Mouse (Mus musculus) heart, postnatal 25 days (tissue): ENCODE measurements around the gene Olfr1183. TPM values are rescaled to one million over a fixed set of nuclear protein-coding genes. Genes with fewer than 3 reads are reported as not detected.
"Not testable (repeated sequence)": the region's sequence is repeated elsewhere in the genome, so short reads cannot be mapped to it uniquely, and the experiment has no call there.

Experiments used
- DNase-seq: peaks from one replicate; pipeline ENCODE4 v3.0.0; 2022; ENCODE audit warnings: low spot score
- intact Hi-C: fragments of 180-260 bp; cut with DNase I; formaldehyde crosslinking; loops from one replicate; pipeline ENCODE4 v1.15.1; 2025
- total RNA-seq, 2 experiments: library from RNA; stranded (reverse); gene quantifications; 2 replicates each; pipeline ENCODE4 v1.2.3; 2021

Gene Olfr1183
- total RNA-seq, result not detected

DNA sequence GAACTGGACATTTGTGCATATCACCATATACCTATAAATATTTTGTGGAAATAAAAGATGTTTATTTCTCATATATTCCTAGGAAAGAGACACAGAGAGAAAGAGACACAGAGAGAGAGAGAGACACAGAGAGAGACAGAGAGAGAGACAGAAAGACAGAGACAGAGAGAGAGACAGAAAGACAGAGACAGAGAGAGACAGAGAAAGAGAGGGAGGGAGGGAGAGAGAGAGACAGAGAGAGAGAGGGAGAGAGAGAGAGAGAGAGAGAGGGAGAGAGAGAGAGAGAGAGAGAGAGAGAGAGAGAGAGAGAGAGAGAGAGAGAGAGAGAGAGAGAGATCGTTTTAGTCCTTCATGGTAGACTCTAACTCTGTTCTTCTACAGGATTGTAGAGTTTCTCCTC, at the start of gene Olfr1183:
Olfr1183 (plus strand) TSS at position 301 of the 400 bp plus-strand sequence.
- intact Hi-C loops, DNase-seq: not testable (repeated sequence)

GRCm38 (mm10) chr2:88406353-88406752, 48.3 kb upstream of the Olfr1183 start, which contains the start of gene Olfr1179:
TSS of gene Olfr1179 (minus strand) at chr2:88406453.
- DNase-seq, result no peak
- intact Hi-C loops, result no loop called here

DNA sequence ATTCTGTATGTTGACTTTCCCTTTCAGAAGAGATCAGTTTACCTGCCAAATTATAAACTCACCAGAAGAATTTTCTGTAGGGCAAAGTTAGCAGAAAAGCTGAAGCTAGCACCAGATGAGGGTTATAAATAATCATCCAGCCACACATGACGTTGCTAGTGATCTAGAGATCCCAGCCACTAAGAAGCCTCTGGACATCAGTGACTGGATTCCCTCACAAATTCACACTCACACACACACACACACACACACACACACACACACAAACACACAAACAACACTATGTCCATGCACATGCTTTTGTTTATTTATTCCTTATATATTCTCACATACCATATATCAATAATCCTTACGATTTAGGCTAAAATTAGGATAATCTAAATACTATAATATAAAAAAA, 35.6 kb upstream of the Olfr1183 start, which contains the start of gene Olfr1180:
Olfr1180 (minus strand) TSS at position 101 of the 400 bp plus-strand sequence.
- intact Hi-C loops, result no loop called here
- no peak for DNase-seq

DNA sequence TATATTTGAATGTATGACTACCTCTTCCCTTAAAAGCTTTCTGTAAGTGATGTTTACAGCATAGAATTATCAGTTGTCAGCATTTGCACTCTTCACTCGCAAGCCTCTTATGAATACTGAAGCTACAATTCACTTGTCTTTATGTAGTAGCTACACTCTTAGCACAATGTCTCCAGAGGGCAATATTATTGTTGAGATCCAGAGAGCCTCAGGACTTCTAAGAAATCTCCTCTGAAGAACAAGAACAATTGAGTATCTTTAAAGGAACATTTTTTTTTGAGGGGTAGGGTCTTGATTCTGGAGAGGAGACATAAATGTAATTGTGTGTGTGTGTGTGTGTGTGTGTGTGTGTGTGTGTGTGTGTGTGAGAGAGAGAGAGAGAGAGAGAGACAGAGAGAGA, 28.6 kb upstream of the Olfr1183 start, which contains the start of gene Olfr1181:
Olfr1181 (minus strand) TSS at position 101 of the 400 bp plus-strand sequence.
- intact Hi-C loops, result no loop called here
- no peak for DNase-seq

GRCm38 (mm10) chr2:88449031-88449430, 5.6 kb upstream of the Olfr1183 start, which contains the start of gene Gm13757:
TSS of gene Gm13757 (minus strand) at chr2:88449131.
- DNase-seq, result no peak
- intact Hi-C loops, result no loop called here

DNA sequence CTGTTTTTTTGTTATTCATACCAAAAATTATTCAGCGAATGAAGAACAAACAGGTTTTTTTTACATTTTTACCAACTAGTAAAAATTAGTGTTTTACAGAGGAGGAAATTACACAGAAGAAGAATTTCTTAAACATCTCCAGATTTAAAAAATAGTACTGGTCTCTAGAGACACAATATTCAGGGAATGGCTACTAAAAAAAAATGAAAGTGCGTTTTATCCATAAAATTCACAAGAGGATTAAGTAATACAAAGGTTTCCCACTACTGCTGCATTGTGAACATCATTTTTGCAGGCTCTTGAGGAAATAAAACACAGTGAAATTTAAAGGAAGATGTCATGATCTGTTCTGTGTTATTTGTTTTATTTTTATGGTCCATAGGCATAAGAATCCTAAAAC, 28.6 kb downstream of the Olfr1183 start, which contains the start of gene Olfr1184:
Olfr1184 (plus strand) TSS at position 301 of the 400 bp plus-strand sequence.
- intact Hi-C loops, result no loop called here
- no peak for DNase-seq

DNA sequence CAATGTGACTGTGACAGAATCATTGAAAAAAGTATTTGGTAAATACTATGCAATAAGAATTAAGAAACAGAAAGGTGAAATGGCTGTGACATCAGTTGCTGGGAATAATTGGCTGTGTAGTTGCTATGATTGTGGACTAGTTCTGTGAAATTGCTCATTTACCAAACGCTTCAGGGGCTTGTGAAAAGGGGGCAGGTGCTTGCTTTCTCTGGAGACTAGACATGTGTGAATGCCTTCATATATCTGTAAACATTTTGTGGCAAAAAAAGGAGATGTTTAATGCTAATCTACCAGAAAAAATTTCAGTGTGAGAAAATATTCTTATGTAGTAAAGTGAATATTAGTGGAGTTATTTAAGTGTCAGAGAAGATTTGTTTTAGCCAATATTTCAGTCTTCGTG, 38.4 kb downstream of the Olfr1183 start, which contains the start of gene Olfr1185-ps1:
Olfr1185-ps1 (plus strand) TSS at position 301 of the 400 bp plus-strand sequence.
- intact Hi-C loops, result no loop called here
- no peak for DNase-seq

GRCm38 (mm10) chr2:88518251-88518650, 63.6 kb downstream of the Olfr1183 start, which contains the start of gene Olfr1186:
TSS of gene Olfr1186 (plus strand) at chr2:88518551.
- intact Hi-C loops, result no loop called here
- no peak for DNase-seq

Other genes starting within 250 kb of the Olfr1183 start
- gene Olfr1170, start 226.5 kb upstream of the Olfr1183 start, total RNA-seq, result not detected
- not detected for gene Olfr1173, start 175.0 kb upstream of the Olfr1183 start, total RNA-seq
- not detected for gene Olfr1174-ps, start 139.7 kb upstream of the Olfr1183 start, total RNA-seq
- not detected for gene Olfr1175-ps, start 127.7 kb upstream of the Olfr1183 start, total RNA-seq
- not detected for gene Olfr1176, start 118.1 kb upstream of the Olfr1183 start, total RNA-seq
- gene Olfr1177-ps, start 108.4 kb upstream of the Olfr1183 start, total RNA-seq, result not detected
- gene Olfr1178, start 67.8 kb upstream of the Olfr1183 start, total RNA-seq, result not detected
- gene Olfr1179, start 48.4 kb upstream of the Olfr1183 start, total RNA-seq, result not detected
- gene Olfr1180, start 35.7 kb upstream of the Olfr1183 start, total RNA-seq, result not detected
- gene Olfr1181, start 28.7 kb upstream of the Olfr1183 start, total RNA-seq, result not detected
- not detected for gene Gm13757, start 5.7 kb upstream of the Olfr1183 start, total RNA-seq
- gene Olfr1184, start 28.7 kb downstream of the Olfr1183 start, total RNA-seq, result not detected
- not detected for gene Olfr1185-ps1, start 38.5 kb downstream of the Olfr1183 start, total RNA-seq
- gene Olfr1186, start 63.7 kb downstream of the Olfr1183 start, total RNA-seq, result not detected
- not detected for gene Olfr1188, start 102.1 kb downstream of the Olfr1183 start, total RNA-seq
- not detected for gene Olfr1189, start 131.6 kb downstream of the Olfr1183 start, total RNA-seq
- not detected for gene Olfr1191-ps1, start 185.7 kb downstream of the Olfr1183 start, total RNA-seq
- not detected for gene Olfr1192-ps1, start 193.6 kb downstream of the Olfr1183 start, total RNA-seq
- not detected for gene Olfr1193, start 220.8 kb downstream of the Olfr1183 start, total RNA-seq
- gene Olfr1195, start 234.3 kb downstream of the Olfr1183 start, total RNA-seq, result not detected
- not detected for gene Olfr1196, start 249.7 kb downstream of the Olfr1183 start, total RNA-seq